ENCODE assay signal across 8 mouse cellular contexts in genomic region chr10:14544608-14544940, GRCm38 (mm10). TPM values are rescaled to one million over a fixed set of nuclear protein-coding genes. Genes with fewer than 3 reads are reported as not detected.
DNase-seq lines count a peak whose midpoint lies in the region; ATAC-seq and TF ChIP-seq lines count a peak whose summit lies in the region.

No protein-coding gene starts in this region.

- H3K4me1 ChIP-seq in kidney, adult 2 months (ENCODE audit: control insufficient read depth, insufficient read depth, low read length), result no peaks in the 10 kb centered on the region
- H3K4me1 ChIP-seq in brown adipose tissue, adult 24 weeks (ENCODE audit: control insufficient read depth, insufficient read depth, insufficient read length, low read length), result no peaks in the 10 kb centered on the region
- 0 out of 2 replicates have a peak, but pooled peaks cover 2% of the 10 kb centered on the region for H3K4me1 ChIP-seq in hindbrain, embryonic 11.5 days (replicated peaks; ENCODE audit: control insufficient read depth, insufficient read depth, low read length)

- DNase-seq in kidney, adult 2 months, result no peak
- no peak for DNase-seq in kidney, postnatal 10 days
- no peak for DNase-seq in hindbrain, embryonic 11.5 days (ENCODE audit: low spot score)
- DNase-seq in gastrocnemius, postnatal 14 days, result no peak
- no peak for DNase-seq in MN1 (ENCODE audit: low spot score)
- no peak for DNase-seq in urinary bladder, postnatal 4 days (ENCODE audit: low spot score in 2 of 2)

- no peaks in the 10 kb centered on the region for H3K27me3 ChIP-seq in kidney, adult 2 months (replicated peaks; ENCODE audit: control insufficient read depth, insufficient read depth, low read length)
- H3K27me3 ChIP-seq in hindbrain, embryonic 11.5 days (ENCODE audit: control insufficient read depth, insufficient read depth, low read length), result peaks cover 12% of the 10 kb centered on the region

- ATAC-seq in hindbrain, embryonic 11.5 days (ENCODE audit: low FRiP score), result no peak
- ATAC-seq in megakaryocyte progenitor cell, adult 5-6 weeks (replicated peaks; ENCODE audit: poor library complexity), result peak; percentile 38

- H3K4me3 ChIP-seq in kidney, adult 2 months (ENCODE audit: insufficient read depth, low read depth, low read length), result peak overlapping the region; percentile 65
- peak overlapping the region; percentile 64 for H3K4me3 ChIP-seq in brown adipose tissue, adult 24 weeks (ENCODE audit: insufficient read depth, low read depth, low read length)
- H3K4me3 ChIP-seq in hindbrain, embryonic 11.5 days (ENCODE audit: low read depth, low read length), result peak overlapping the region; percentile 68

- no peaks in the 10 kb centered on the region for H3K9me3 ChIP-seq in hindbrain, embryonic 11.5 days (ENCODE audit: control insufficient read depth, low read length)

- TF ChIP-seq POLR2A in kidney, adult 2 months (IDR thresholded peaks at IDR 0.05; ENCODE audit: low read depth, low read length), result no peak

- H3K27ac ChIP-seq in kidney, adult 2 months (ENCODE audit: insufficient read depth, low read depth, low read length), result no peak overlapping the region
- H3K27ac ChIP-seq in brown adipose tissue, adult 24 weeks (replicated peaks; ENCODE audit: low read depth, low read length), result no peak overlapping the region
- no peak overlapping the region for H3K27ac ChIP-seq in hindbrain, embryonic 11.5 days (ENCODE audit: low read depth, low read length)

- WGBS in kidney, adult 2 months, result 10% methylated on average over 9 of the region's 9 CpGs
- 11% methylated on average over 9 of the region's 9 CpGs for WGBS in hindbrain, embryonic 11.5 days

- H3K36me3 ChIP-seq in kidney, adult 2 months (ENCODE audit: control insufficient read depth, insufficient read depth, low read length), result no peaks in the 10 kb centered on the region
- no peaks in the 10 kb centered on the region for H3K36me3 ChIP-seq in hindbrain, embryonic 11.5 days (ENCODE audit: control insufficient read depth, insufficient read depth, low read length)

- H3K9ac ChIP-seq in hindbrain, embryonic 11.5 days (ENCODE audit: low read depth, low read length), result peak overlapping the region; percentile 70; the same call in 1 of the 2 replicates

- peak overlapping the region; percentile 99 for H3K4me2 ChIP-seq in hindbrain, embryonic 11.5 days (replicated peaks; ENCODE audit: low read depth, low read length)

- intact Hi-C loops in gastrocnemius, postnatal 14 days (cut with DNase I; ENCODE audit: low total_unique reads), result no loop called here

- no peak for TF ChIP-seq CTCF in kidney, adult 2 months (conservative IDR thresholded peaks at IDR 0.05; ENCODE audit: insufficient read depth, insufficient read length, low read depth, low read length)

RNA-seq across cellular contexts. Expression of gene Adgrg6, which starts 0.9 kb away (rescaled TPM):
- polyA plus RNA-seq in kidney, adult 2 months (2012; rRNA removed), result 1.1 and 1.9 TPM in 2 replicates
- polyA plus RNA-seq in brown adipose tissue, adult 24 weeks (2012; ENCODE audit: insufficient read depth, insufficient read length, missing spikeins), result 0.79 and 0.99 TPM in 2 replicates
- polyA plus RNA-seq in hindbrain, embryonic 11.5 days (2014; fragmentation: Nextera tagmentation; extraction: Ambion mirVana), result 2.2 and 3.0 TPM in 2 replicates
- 0.32 and 0.59 TPM in 2 replicates for total RNA-seq in megakaryocyte progenitor cell, adult 5-6 weeks (2015)
- 0.30 and 0.75 TPM in 2 replicates for total RNA-seq in megakaryocyte progenitor cell, adult 5-6 weeks (2017)
- 1 to 10 TPM; 2.3 to 2.6 TPM for total RNA-seq in gastrocnemius, postnatal 14 days (2021)
